Mouse (Mus musculus): Measurements from ENCODE around the gene Plg.

Gene Plg

GRCm38 (mm10) chr17:12452862-12453531, 74.6 kb downstream of the Plg start:
- no peak for DNase-seq (ENCODE audit: low spot score)

GRCm38 (mm10) chr17:12453691-12454090, 75.3 kb downstream of the Plg start:
- no peak for DNase-seq (ENCODE audit: low spot score)

- peak; percentile 38 for DNase-seq (ENCODE audit: low spot score)
Measured at GRCm38 (mm10) chr17:12455143-12455790, 76.9 kb downstream of the Plg start.

- DNase-seq (ENCODE audit: low spot score) = no peak
Measured at GRCm38 (mm10) chr17:12461168-12461567, 82.8 kb downstream of the Plg start.

GRCm38 (mm10) chr17:12466501-12467000, 88.1 kb downstream of the Plg start:
- no peak for DNase-seq (ENCODE audit: low spot score)

GRCm38 (mm10) chr17:12467642-12468041, 89.2 kb downstream of the Plg start:
- DNase-seq (ENCODE audit: low spot score) = no peak

GRCm38 (mm10) chr17:12468745-12469144, 90.3 kb downstream of the Plg start:
- DNase-seq (ENCODE audit: low spot score) = no peak
